Mouse (Mus musculus): Measurements from ENCODE around the gene Uaca. TPM values are rescaled to one million over a fixed set of nuclear protein-coding genes. Genes with fewer than 3 reads are reported as not detected.
A peak's percentile ranks its signal among the peaks of the same experiment; 100 is the strongest.

Uaca gene
- total RNA-seq, 2 experiments from 2014 or later = 6.8 to 6.9 TPM

DNA sequence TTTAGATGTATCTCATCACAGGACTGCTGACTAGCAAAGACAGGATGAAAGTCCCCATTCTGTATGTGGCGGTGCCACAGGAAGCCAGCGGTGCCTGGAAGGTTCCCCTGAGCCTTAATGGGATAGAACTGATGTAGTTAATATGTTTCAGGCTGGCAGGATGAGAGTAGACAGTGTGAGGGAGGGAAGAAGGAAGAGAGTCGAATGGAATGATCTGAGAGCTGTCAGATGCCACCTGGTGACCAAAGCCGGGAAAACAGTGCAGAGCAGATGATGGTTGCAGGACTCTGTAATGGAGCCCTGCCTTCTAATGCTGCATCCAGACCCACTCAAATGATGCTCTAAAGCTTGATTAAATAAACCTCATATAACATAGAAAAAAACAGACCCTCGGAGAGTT, 63.5 kb downstream of the Uaca start:
- DNase-seq (ENCODE audit: low spot score in 2 of 2) = peak; percentile 62 to 64
- H3K4me3 ChIP-seq = no peak overlapping the region; the same call in 1 of the 2 replicates
- peak; percentile 86 for TF ChIP-seq CTCF (conservative IDR thresholded peaks at IDR 0.05)
- peak overlapping the region; percentile 32; the same call in 1 of the 2 replicates for H3K27ac ChIP-seq

DNA sequence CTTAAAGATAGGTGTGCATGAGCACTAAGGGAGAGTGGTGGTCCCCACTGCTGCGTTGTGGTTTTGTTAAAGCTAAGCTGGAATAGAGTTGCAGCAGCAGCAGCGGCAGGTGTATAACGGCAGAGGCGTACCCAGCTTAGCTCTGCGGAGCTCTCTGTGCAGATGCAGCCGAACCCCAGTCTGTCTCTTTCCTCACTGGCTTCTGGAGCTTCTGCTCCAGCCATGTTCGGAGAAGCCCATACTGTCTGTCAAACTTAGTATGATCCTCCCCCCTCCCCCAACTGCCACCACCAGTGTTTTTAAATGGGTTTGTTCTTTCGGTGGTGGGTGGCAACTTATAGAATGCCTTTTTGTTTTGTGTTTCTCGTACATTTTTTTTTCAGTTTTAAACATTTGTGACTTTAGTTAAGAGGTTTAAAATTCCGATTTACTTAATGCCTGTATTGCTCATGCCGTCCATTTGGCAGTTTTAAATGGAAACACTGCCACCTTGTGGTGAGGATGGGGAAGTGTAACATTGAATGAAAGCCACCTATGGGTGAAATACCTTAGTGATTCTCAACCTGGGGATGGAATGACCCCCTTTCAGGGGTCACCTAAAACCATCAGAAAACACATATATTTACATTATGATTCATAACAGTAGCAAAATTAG, 64.1 kb downstream of the Uaca start:
- Histone ChIP-seq H3K27ac (peak overlapping the region; percentile 32; the same call in 1 of the 2 replicates), H3K4me3 (peak overlapping the region; percentile 33)
- peak; percentile 58 to 71 for DNase-seq (ENCODE audit: low spot score in 2 of 2)
- TF ChIP-seq CTCF (conservative IDR thresholded peaks at IDR 0.05) = peak; percentile 87

DNA sequence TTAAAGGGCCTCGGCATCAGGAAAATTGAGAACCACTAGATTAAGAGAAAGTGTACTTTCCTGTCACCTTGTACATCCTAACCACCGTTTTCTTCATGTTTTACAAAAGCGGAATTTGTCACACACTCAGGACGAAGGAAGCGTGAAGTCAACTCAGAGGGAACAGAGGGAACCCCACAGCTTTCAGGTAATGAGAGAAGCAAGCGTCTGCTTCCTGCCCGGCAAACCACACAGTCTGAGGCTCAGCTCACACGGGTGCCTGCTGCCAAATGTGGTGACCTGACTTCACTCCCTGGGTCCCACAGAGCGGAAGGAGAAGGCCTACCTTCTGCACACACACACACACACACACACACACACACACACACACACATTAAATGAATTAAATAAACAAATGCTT, 64.7 kb downstream of the Uaca start:
- Histone ChIP-seq H3K27ac (no peak overlapping the region), H3K4me3 (no peak overlapping the region)
- TF ChIP-seq CTCF (conservative IDR thresholded peaks at IDR 0.05) = no peak
- DNase-seq (ENCODE audit: low spot score in 2 of 2) = no peak

DNA sequence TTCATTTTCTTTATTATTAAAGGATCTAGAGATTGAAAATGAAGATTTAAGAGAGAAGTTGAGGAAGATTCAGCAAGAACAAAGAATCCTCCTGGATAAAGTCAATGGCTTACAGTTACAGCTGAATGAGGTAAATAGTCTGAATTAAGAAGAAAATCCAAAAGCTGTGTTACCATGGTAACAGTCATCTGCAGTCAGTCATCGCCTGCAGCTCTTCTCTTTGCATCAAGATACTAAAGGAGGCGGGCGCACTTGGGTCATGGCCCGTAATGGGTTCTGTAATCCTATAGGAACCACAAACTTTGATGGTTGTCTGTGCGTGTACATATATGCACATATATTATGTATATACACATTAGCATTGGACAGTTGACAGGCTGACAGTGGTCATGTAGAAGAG, 66.7 kb downstream of the Uaca start:
- no peak overlapping the region for H3K4me3 ChIP-seq
- DNase-seq (ENCODE audit: low spot score in 2 of 2) = no peak
- no peak overlapping the region for H3K27ac ChIP-seq
- no peak for TF ChIP-seq CTCF (conservative IDR thresholded peaks at IDR 0.05)

DNA sequence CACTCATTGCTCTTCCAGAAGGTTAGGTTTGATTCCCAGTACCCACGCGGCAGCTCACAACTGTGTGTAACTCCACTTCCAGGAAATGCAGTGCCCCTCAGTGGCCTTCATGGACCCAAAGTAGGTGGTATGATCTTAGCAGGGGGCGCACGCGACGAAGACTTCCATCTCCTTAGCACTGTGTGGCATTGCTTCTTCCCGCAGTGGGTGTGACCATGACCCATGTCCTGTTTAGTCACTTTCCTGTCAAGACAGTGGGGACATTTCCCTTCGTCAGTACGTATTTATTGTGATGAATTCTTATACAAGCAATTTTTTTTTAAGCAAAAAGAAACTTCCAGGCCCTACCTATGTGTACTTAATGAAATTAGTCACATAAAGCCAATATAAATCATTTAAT, 70.3 kb downstream of the Uaca start:
- H3K4me3 ChIP-seq = no peak overlapping the region
- H3K27ac ChIP-seq = no peak overlapping the region
- no peak for DNase-seq (ENCODE audit: low spot score in 2 of 2)
- TF ChIP-seq CTCF (conservative IDR thresholded peaks at IDR 0.05) = no peak

- DNase-seq (ENCODE audit: low spot score in 2 of 2) = no peak
- no peak for TF ChIP-seq CTCF (conservative IDR thresholded peaks at IDR 0.05)
- Histone ChIP-seq H3K27ac (peak overlapping the region; percentile 68; the same call in 1 of the 2 replicates), H3K4me3 (peak overlapping the region; percentile 36; the same call in 1 of the 2 replicates)
Measured at GRCm38 (mm10) chr9:60865866-60866265, 71.5 kb downstream of the Uaca start.

GRCm38 (mm10) chr9:60870451-60870850, 76.1 kb downstream of the Uaca start:
- TF ChIP-seq CTCF (conservative IDR thresholded peaks at IDR 0.05) = no peak
- no peak for DNase-seq (ENCODE audit: low spot score in 2 of 2)
- Histone ChIP-seq H3K27ac (no peak overlapping the region), H3K4me3 (no peak overlapping the region)

GRCm38 (mm10) chr9:60870919-60871503, 76.7 kb downstream of the Uaca start:
- no peak for TF ChIP-seq CTCF (conservative IDR thresholded peaks at IDR 0.05)
- Histone ChIP-seq H3K27ac (no peak overlapping the region), H3K4me3 (no peak overlapping the region)
- DNase-seq (ENCODE audit: low spot score in 2 of 2) = no peak

DNA sequence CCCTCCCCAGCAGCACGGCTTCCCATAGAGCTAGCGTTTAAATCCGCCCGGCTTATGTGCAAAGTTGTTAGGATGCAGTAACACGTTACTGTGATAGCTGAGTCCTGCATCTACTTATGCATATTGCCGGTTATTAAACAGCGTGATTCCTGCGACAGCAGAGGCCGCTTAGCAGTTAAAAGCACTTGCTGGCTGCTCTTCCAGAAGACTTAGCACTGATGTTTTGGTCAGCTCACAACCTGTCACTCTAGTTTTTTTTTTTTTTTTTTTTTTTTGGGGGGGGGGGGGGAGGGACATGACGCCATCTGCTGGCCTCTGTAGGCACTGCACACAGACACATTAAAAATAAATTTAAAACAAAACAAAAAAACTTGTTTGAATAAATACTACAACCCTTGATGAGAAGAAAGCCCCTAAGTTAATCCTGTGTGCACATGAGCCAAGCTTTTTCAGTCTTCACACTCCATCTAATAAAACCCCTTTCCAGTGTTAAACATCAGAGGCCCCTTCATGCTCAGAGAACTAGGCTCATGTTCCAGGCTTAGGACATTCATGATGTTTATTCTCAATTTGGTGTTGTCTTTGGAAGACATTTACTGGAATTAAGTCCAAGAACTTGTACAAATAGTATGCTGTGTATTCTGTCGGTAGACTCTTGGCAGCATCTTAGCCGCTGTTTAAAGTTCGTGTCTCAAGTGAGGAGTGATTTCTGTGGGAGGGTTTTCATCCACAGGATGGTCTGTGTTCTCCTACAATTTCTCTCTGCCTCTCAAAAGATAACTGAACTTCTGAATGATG, 79.1 kb downstream of the Uaca start:
- Histone ChIP-seq H3K27ac (no peak overlapping the region), H3K4me3 (no peak overlapping the region)
- DNase-seq (ENCODE audit: low spot score in 2 of 2) = no peak
- peak; percentile 69 for TF ChIP-seq CTCF (conservative IDR thresholded peaks at IDR 0.05)

- H3K27ac ChIP-seq = no peak overlapping the region
Measured at GRCm38 (mm10) chr9:60874055-60874392, 79.7 kb downstream of the Uaca start.

GRCm38 (mm10) chr9:60876085-60876484, 81.7 kb downstream of the Uaca start:
- no peak for DNase-seq (ENCODE audit: low spot score in 2 of 2)
- no peak for TF ChIP-seq CTCF (conservative IDR thresholded peaks at IDR 0.05)
- no peak overlapping the region for H3K27ac ChIP-seq

More at GRCm38 (mm10) chr9:60874055-60874392, 79.7 kb downstream of the Uaca start:
- no peak for DNase-seq (ENCODE audit: low spot score in 2 of 2)
- H3K4me3 ChIP-seq = no peak overlapping the region
- no peak for TF ChIP-seq CTCF (conservative IDR thresholded peaks at IDR 0.05)

DNA sequence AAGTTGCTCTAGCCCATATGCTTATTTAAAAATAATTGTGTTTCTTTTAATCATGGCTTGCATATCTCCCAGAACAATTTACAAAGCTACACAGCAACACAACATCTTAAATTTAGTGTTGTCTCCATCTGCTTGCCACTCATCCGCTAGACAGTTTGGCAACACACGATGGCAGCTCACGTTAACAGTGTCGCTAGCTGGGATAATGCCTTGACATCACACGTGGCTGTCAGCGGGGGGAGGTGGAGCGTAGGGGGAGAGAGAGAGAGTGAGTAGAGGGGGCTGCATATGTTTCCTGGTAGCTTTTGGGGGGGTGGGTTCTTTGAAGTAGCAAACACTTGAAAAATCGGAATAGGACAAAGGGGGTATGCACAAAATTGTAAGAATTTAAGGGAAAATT, 82.2 kb downstream of the Uaca start:
- peak in 1 of 2 experiments; percentile 14 for DNase-seq (ENCODE audit: low spot score in 2 of 2)
- H3K4me3 ChIP-seq = no peak overlapping the region
- no peak overlapping the region for H3K27ac ChIP-seq
- no peak for TF ChIP-seq CTCF (conservative IDR thresholded peaks at IDR 0.05)

More at GRCm38 (mm10) chr9:60876085-60876484, 81.7 kb downstream of the Uaca start:
- H3K4me3 ChIP-seq = no peak overlapping the region

GRCm38 (mm10) chr9:60878051-60878557, 83.8 kb downstream of the Uaca start:
- Histone ChIP-seq H3K27ac (no peak overlapping the region), H3K4me3 (no peak overlapping the region)
- DNase-seq (ENCODE audit: low spot score in 2 of 2) = no peak
- TF ChIP-seq CTCF (conservative IDR thresholded peaks at IDR 0.05) = peak; percentile 25; the same call in 1 of the 2 replicates

Data from layer of hippocampus, adult 2 months (tissue).